14 mouse cellular contexts compared by ENCODE assay signal in the genomic region with DNA sequence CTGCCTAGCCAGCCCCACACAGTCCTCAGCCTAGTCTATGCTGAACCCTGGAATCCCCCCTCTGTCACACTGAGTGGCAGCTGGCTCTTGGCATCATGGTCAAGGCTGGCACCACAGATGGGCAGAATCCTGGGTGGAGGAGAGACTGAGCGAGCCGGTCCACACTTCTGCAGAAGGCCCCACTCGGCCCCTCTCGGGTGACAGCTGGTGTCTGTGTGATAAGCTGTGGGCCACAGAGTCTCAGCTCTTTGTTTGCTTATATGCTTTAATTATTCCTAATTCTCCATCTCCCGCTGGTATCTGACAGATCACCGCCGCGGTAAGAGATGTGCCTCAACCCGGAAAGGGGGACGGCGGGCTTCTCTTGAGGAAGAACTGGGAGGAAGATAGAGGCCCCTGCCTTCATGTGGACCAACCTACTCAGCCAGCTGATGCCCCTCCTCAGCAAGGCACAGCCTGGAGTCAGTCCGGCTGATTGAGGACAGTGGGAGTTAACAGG.
DNase-seq lines count a peak whose midpoint lies in the region; ATAC-seq lines count a peak whose summit lies in the region.
"Had no signal": no experiment of that assay in that cellular context is flagged by ENCODE, and none has a peak within 500 bp of the region (broad histone marks: within the 10 kb centered on the region; RNA-seq: fewer than 3 reads in every experiment).

No protein-coding gene starts in this region.

- no peaks in the 10 kb centered on the region for H3K36me3 ChIP-seq in embryonic facial prominence, embryonic 10.5 days (replicated peaks)
- no peaks in the 10 kb centered on the region for H3K36me3 ChIP-seq in forebrain, embryonic 10.5 days (replicated peaks)
- no peaks in the 10 kb centered on the region for H3K36me3 ChIP-seq in hindbrain, embryonic 13.5 days
- H3K36me3 ChIP-seq in midbrain, embryonic 16.5 days (ENCODE audit: control insufficient read depth, insufficient read depth, low read length), result no peaks in the 10 kb centered on the region
- no peaks in the 10 kb centered on the region for H3K36me3 ChIP-seq in kidney, embryonic 16.5 days (ENCODE audit: insufficient read depth, low read length)
- H3K36me3 ChIP-seq: heart, embryonic 12.5 days had no signal

- H3K27ac ChIP-seq in embryonic facial prominence, embryonic 10.5 days (replicated peaks), result peak overlapping the region; percentile 65
- H3K27ac ChIP-seq in forebrain, embryonic 10.5 days, result peak overlapping the region; percentile 77
- peak overlapping the region; percentile 86 for H3K27ac ChIP-seq in hindbrain, embryonic 13.5 days
- H3K27ac ChIP-seq in midbrain, embryonic 16.5 days (ENCODE audit: low read length), result peak overlapping the region; percentile 40
- H3K27ac ChIP-seq in kidney, embryonic 16.5 days (ENCODE audit: low read length), result no peak overlapping the region

- no peak for DNase-seq in embryonic facial prominence, embryonic 10.5 days (ENCODE audit: low spot score)
- no peak for DNase-seq in forebrain, embryonic 10.5 days (ENCODE audit: extremely low spot score, low spot score)
- DNase-seq in testis, postnatal 10 days (ENCODE audit: low spot score), result no peak
- no peak for DNase-seq in right cerebral cortex, postnatal 36 days (ENCODE audit: low spot score in 2 of 2)
- no peak for DNase-seq in thymus, postnatal 14 days
- DNase-seq: adrenal gland, adult 2 months; gastrocnemius, postnatal 36 days; kidney, adult 9 months; lung, embryonic 14.5 days; thymus, adult 2 months had no signal

- no peaks in the 10 kb centered on the region for H3K27me3 ChIP-seq in embryonic facial prominence, embryonic 10.5 days (replicated peaks; ENCODE audit: low read depth, poor library complexity, severe bottlenecking)
- H3K27me3 ChIP-seq in forebrain, embryonic 10.5 days (ENCODE audit: poor library complexity, severe bottlenecking), result 0 out of 2 replicates have a peak, but pooled peaks cover 4% of the 10 kb centered on the region
- no peaks in the 10 kb centered on the region for H3K27me3 ChIP-seq in hindbrain, embryonic 13.5 days
- no peaks in the 10 kb centered on the region for H3K27me3 ChIP-seq in midbrain, embryonic 16.5 days (ENCODE audit: control insufficient read depth, insufficient read depth, low read depth, low read length)
- H3K27me3 ChIP-seq in kidney, embryonic 16.5 days (ENCODE audit: insufficient read depth, low read length), result no peaks in the 10 kb centered on the region
- H3K27me3 ChIP-seq: heart, embryonic 12.5 days had no signal

- no peaks in the 10 kb centered on the region for H3K9me3 ChIP-seq in embryonic facial prominence, embryonic 10.5 days
- H3K9me3 ChIP-seq in forebrain, embryonic 10.5 days, result no peaks in the 10 kb centered on the region
- no peaks in the 10 kb centered on the region for H3K9me3 ChIP-seq in hindbrain, embryonic 13.5 days
- H3K9me3 ChIP-seq in midbrain, embryonic 16.5 days (replicated peaks; ENCODE audit: control insufficient read depth, low read length, poor library complexity, severe bottlenecking), result no peaks in the 10 kb centered on the region
- no peaks in the 10 kb centered on the region for H3K9me3 ChIP-seq in kidney, embryonic 16.5 days (ENCODE audit: low read length)
- H3K9me3 ChIP-seq: heart, embryonic 12.5 days had no signal

- H3K4me3 ChIP-seq in embryonic facial prominence, embryonic 10.5 days, result no peak overlapping the region
- H3K4me3 ChIP-seq in forebrain, embryonic 10.5 days, result no peak overlapping the region
- no peak overlapping the region for H3K4me3 ChIP-seq in hindbrain, embryonic 13.5 days
- no peak overlapping the region for H3K4me3 ChIP-seq in midbrain, embryonic 16.5 days (ENCODE audit: low read depth, low read length)
- H3K4me3 ChIP-seq in kidney, embryonic 16.5 days (ENCODE audit: low read length), result no peak overlapping the region
- H3K4me3 ChIP-seq: heart, embryonic 12.5 days had no signal

- H3K4me2 ChIP-seq in hindbrain, embryonic 13.5 days, result peak overlapping the region; percentile 10; the same call in 1 of the 2 replicates
- H3K4me2 ChIP-seq in midbrain, embryonic 16.5 days (ENCODE audit: low read length), result no peak overlapping the region
- H3K4me2 ChIP-seq in kidney, embryonic 16.5 days (replicated peaks; ENCODE audit: low read depth, low read length), result no peak overlapping the region
- H3K4me2 ChIP-seq: heart, embryonic 12.5 days; lung, embryonic 14.5 days had no signal

- peaks cover 49% of the 10 kb centered on the region for H3K4me1 ChIP-seq in embryonic facial prominence, embryonic 10.5 days
- peaks cover 35% of the 10 kb centered on the region for H3K4me1 ChIP-seq in forebrain, embryonic 10.5 days
- peaks cover 47% of the 10 kb centered on the region for H3K4me1 ChIP-seq in hindbrain, embryonic 13.5 days (replicated peaks)
- H3K4me1 ChIP-seq in midbrain, embryonic 16.5 days (ENCODE audit: control insufficient read depth, insufficient read depth, low read length), result peaks cover 13% of the 10 kb centered on the region; the same call in 1 of the 2 replicates
- H3K4me1 ChIP-seq in kidney, embryonic 16.5 days (ENCODE audit: insufficient read depth, low read length), result peaks cover 5% of the 10 kb centered on the region; the same call in 1 of the 2 replicates

- no peak overlapping the region for H3K9ac ChIP-seq in hindbrain, embryonic 13.5 days
- no peak overlapping the region for H3K9ac ChIP-seq in midbrain, embryonic 16.5 days (ENCODE audit: low read depth, low read length)
- no peak overlapping the region for H3K9ac ChIP-seq in kidney, embryonic 16.5 days (replicated peaks; ENCODE audit: low read length)
- H3K9ac ChIP-seq: heart, embryonic 12.5 days; lung, embryonic 14.5 days had no signal

- 88% methylated on average over 12 of the region's 12 CpGs for WGBS in embryonic facial prominence, embryonic 10.5 days
- WGBS in forebrain, embryonic 10.5 days, result 86% methylated on average over 12 of the region's 12 CpGs
- 34% methylated on average over 12 of the region's 12 CpGs for WGBS in hindbrain, embryonic 13.5 days
- 14% methylated on average over 12 of the region's 12 CpGs for WGBS in midbrain, embryonic 16.5 days
- 85% methylated on average over 12 of the region's 12 CpGs for WGBS in kidney, embryonic 16.5 days

- ATAC-seq in hindbrain, embryonic 13.5 days (ENCODE audit: low FRiP score), result peak; percentile 70; the same call in 1 of the 2 replicates
- peak; percentile 36; the same call in 1 of the 2 replicates for ATAC-seq in midbrain, embryonic 16.5 days
- ATAC-seq in kidney, embryonic 16.5 days (ENCODE audit: low FRiP score, low TSS enrichment), result no peak
